Mouse (Mus musculus): ENCODE data around the gene Tmem205.

- TF ChIP-seq POLR2A (IDR thresholded peaks at IDR 0.05; ENCODE audit: insufficient read depth, low read depth, low read length): no peak
- no peak for TF ChIP-seq CTCF (IDR thresholded peaks at IDR 0.05)
- TF ChIP-seq EP300 (IDR thresholded peaks at IDR 0.05; ENCODE audit: insufficient read depth, low read depth, low read length): no peak
These were observed 32.8 kb upstream of the Tmem205 start for GRCm38 (mm10) chr9:21960135-21960534.
